Comparison of ENCODE assay signal across 13 mouse cellular contexts in genomic region chr11:120707969-120708368, GRCm38 (mm10). TPM values are rescaled to one million over a fixed set of nuclear protein-coding genes. Genes with fewer than 3 reads are reported as not detected.
DNase-seq lines count a peak whose midpoint lies in the region; ATAC-seq lines count a peak whose summit lies in the region.
"Had no signal": no experiment of that assay in that cellular context is flagged by ENCODE, and none has a peak within 500 bp of the region (broad histone marks: within the 10 kb centered on the region; RNA-seq: fewer than 3 reads in every experiment).

No protein-coding gene starts in this region.

- peaks cover 37% of the 10 kb centered on the region for H3K36me3 ChIP-seq in heart, embryonic 10.5 days
- peaks cover 12% of the 10 kb centered on the region; the same call in 1 of the 2 replicates for H3K36me3 ChIP-seq in liver, embryonic 11.5 days (ENCODE audit: control insufficient read depth, insufficient read depth, low read length)
- H3K36me3 ChIP-seq in embryonic facial prominence, embryonic 11.5 days (replicated peaks; ENCODE audit: control insufficient read depth, insufficient read depth, low read depth, low read length) = no peaks in the 10 kb centered on the region; the same call in 1 of the 2 replicates
- peaks cover 36% of the 10 kb centered on the region for H3K36me3 ChIP-seq in midbrain, embryonic 13.5 days

- no peaks in the 10 kb centered on the region for H3K9me3 ChIP-seq in heart, embryonic 10.5 days
- H3K9me3 ChIP-seq in liver, embryonic 11.5 days (ENCODE audit: control insufficient read depth, low read length) = no peaks in the 10 kb centered on the region
- H3K9me3 ChIP-seq in embryonic facial prominence, embryonic 11.5 days (replicated peaks; ENCODE audit: control insufficient read depth, low read length) = no peaks in the 10 kb centered on the region
- H3K9me3 ChIP-seq in midbrain, embryonic 13.5 days = no peaks in the 10 kb centered on the region
- H3K9me3 ChIP-seq: liver, embryonic 13.5 days had no signal

- no peak overlapping the region for H3K4me2 ChIP-seq in liver, embryonic 11.5 days
- H3K4me2 ChIP-seq in embryonic facial prominence, embryonic 11.5 days (ENCODE audit: low read depth, low read length) = no peak overlapping the region
- H3K4me2 ChIP-seq in midbrain, embryonic 13.5 days (replicated peaks) = no peak overlapping the region
- H3K4me2 ChIP-seq: liver, embryonic 13.5 days had no signal

- no peak overlapping the region for H3K4me3 ChIP-seq in heart, embryonic 10.5 days
- H3K4me3 ChIP-seq in liver, embryonic 11.5 days (ENCODE audit: low read depth, low read length) = no peak overlapping the region
- H3K4me3 ChIP-seq in embryonic facial prominence, embryonic 11.5 days (ENCODE audit: low read depth, low read length) = no peak overlapping the region
- no peak overlapping the region for H3K4me3 ChIP-seq in midbrain, embryonic 13.5 days (replicated peaks)
- H3K4me3 ChIP-seq: liver, embryonic 13.5 days had no signal

- 31% methylated on average over 5 of the region's 5 CpGs for WGBS in heart, embryonic 10.5 days
- 66% methylated on average over 5 of the region's 5 CpGs for WGBS in liver, embryonic 11.5 days
- WGBS in embryonic facial prominence, embryonic 11.5 days = 35% methylated on average over 5 of the region's 5 CpGs
- 35% methylated on average over 5 of the region's 5 CpGs for WGBS in midbrain, embryonic 13.5 days

- no peak for DNase-seq in heart, embryonic 10.5 days (ENCODE audit: low spot score)
- DNase-seq in heart, postnatal 10 days = no peak
- DNase-seq in liver, embryonic 11.5 days (ENCODE audit: low spot score) = no peak
- no peak for DNase-seq in liver
- peak; percentile 20 for DNase-seq in embryonic facial prominence, embryonic 11.5 days (ENCODE audit: low spot score)
- DNase-seq in right cerebral cortex, postnatal 25 days = no peak
- DNase-seq in retina, postnatal 1 day = no peak
- DNase-seq: adrenal gland, adult 2 months; kidney, adult 8-10 months; liver, embryonic 13.5 days; lung, postnatal 36 days had no signal

- H3K9ac ChIP-seq in liver, embryonic 11.5 days (ENCODE audit: low read depth, low read length) = no peak overlapping the region
- 0 out of 2 replicates have a peak overlapping the region, but pooled peaks have one; percentile 8 for H3K9ac ChIP-seq in embryonic facial prominence, embryonic 11.5 days (replicated peaks; ENCODE audit: low read length)
- no peak overlapping the region for H3K9ac ChIP-seq in midbrain, embryonic 13.5 days (replicated peaks)
- H3K9ac ChIP-seq: liver, embryonic 13.5 days had no signal

- no peak for ATAC-seq in liver, embryonic 11.5 days (replicated peaks; ENCODE audit: low FRiP score)
- ATAC-seq in embryonic facial prominence, embryonic 11.5 days (replicated peaks; ENCODE audit: insufficient number of reproducible peaks, low FRiP score, low TSS enrichment, low read depth) = no peak
- no peak for ATAC-seq in midbrain, embryonic 13.5 days

- peaks cover 72% of the 10 kb centered on the region for H3K4me1 ChIP-seq in heart, embryonic 10.5 days
- H3K4me1 ChIP-seq in liver, embryonic 11.5 days (replicated peaks; ENCODE audit: control insufficient read depth, insufficient read depth, low read length) = peaks cover 39% of the 10 kb centered on the region
- H3K4me1 ChIP-seq in embryonic facial prominence, embryonic 11.5 days (ENCODE audit: control insufficient read depth, insufficient read depth, low read length) = peaks cover 32% of the 10 kb centered on the region
- peaks cover 53% of the 10 kb centered on the region for H3K4me1 ChIP-seq in midbrain, embryonic 13.5 days (replicated peaks)

- H3K27ac ChIP-seq in heart, embryonic 10.5 days = peak overlapping the region; percentile 84
- H3K27ac ChIP-seq in liver, embryonic 11.5 days (ENCODE audit: low read depth, low read length) = 0 out of 2 replicates have a peak overlapping the region, but pooled peaks have one; percentile 4
- peak overlapping the region; percentile 66 for H3K27ac ChIP-seq in embryonic facial prominence, embryonic 11.5 days (replicated peaks; ENCODE audit: low read depth, low read length)
- peak overlapping the region; percentile 57; the same call in 1 of the 2 replicates for H3K27ac ChIP-seq in midbrain, embryonic 13.5 days
- H3K27ac ChIP-seq: liver, embryonic 13.5 days had no signal

- no peaks in the 10 kb centered on the region for H3K27me3 ChIP-seq in heart, embryonic 10.5 days (ENCODE audit: insufficient read depth, poor library complexity, severe bottlenecking)
- H3K27me3 ChIP-seq in liver, embryonic 11.5 days (replicated peaks; ENCODE audit: control insufficient read depth, insufficient read depth, low read length) = no peaks in the 10 kb centered on the region
- no peaks in the 10 kb centered on the region for H3K27me3 ChIP-seq in embryonic facial prominence, embryonic 11.5 days (ENCODE audit: control insufficient read depth, insufficient read depth, low read length)
- H3K27me3 ChIP-seq in midbrain, embryonic 13.5 days = no peaks in the 10 kb centered on the region
- H3K27me3 ChIP-seq: liver, embryonic 13.5 days had no signal

- intact Hi-C loops in heart, postnatal 10 days (cut with DNase I) = no loop called here

RNA-seq across cellular contexts. Expression of gene Cenpx, which starts 5.6 kb away (rescaled TPM):
- polyA plus RNA-seq in heart, embryonic 10.5 days (2016; fragmentation: Nextera tagmentation; extraction: Ambion mirVana) = 124 and 136 TPM in 2 replicates
- 10 to 100 TPM; 38.1 to 40.6 TPM for total RNA-seq in heart, postnatal 10 days (2021)
- polyA plus RNA-seq in liver, embryonic 11.5 days (2014; fragmentation: Nextera tagmentation; extraction: Ambion mirVana) = 178 and 192 TPM in 2 replicates
- polyA plus RNA-seq in embryonic facial prominence, embryonic 11.5 days (2014; fragmentation: Nextera tagmentation; extraction: Ambion mirVana) = 118 and 124 TPM in 2 replicates
- 99.9 and 112 TPM in 2 replicates for polyA plus RNA-seq in midbrain, embryonic 13.5 days (2015; fragmentation: Nextera tagmentation; extraction: Ambion mirVana)

RNA-seq across cellular contexts. Expression of gene Lrrc45, which starts 5.8 kb away (rescaled TPM):
- polyA plus RNA-seq in heart, embryonic 10.5 days (2016; fragmentation: Nextera tagmentation; extraction: Ambion mirVana) = 31.7 and 43.6 TPM in 2 replicates
- 10 to 100 TPM in 1 of 2 experiments, 1 to 10 TPM in 1; 9.7 to 10.1 TPM for total RNA-seq in heart, postnatal 10 days (2021)
- 34.2 and 38.3 TPM in 2 replicates for polyA plus RNA-seq in liver, embryonic 11.5 days (2014; fragmentation: Nextera tagmentation; extraction: Ambion mirVana)
- polyA plus RNA-seq in embryonic facial prominence, embryonic 11.5 days (2014; fragmentation: Nextera tagmentation; extraction: Ambion mirVana) = 35.0 and 35.9 TPM in 2 replicates
- polyA plus RNA-seq in midbrain, embryonic 13.5 days (2015; fragmentation: Nextera tagmentation; extraction: Ambion mirVana) = 60.6 and 71.8 TPM in 2 replicates

RNA-seq across cellular contexts. Expression of gene Rac3, which starts 13.3 kb away (rescaled TPM):
- polyA plus RNA-seq in heart, embryonic 10.5 days (2016; fragmentation: Nextera tagmentation; extraction: Ambion mirVana) = 6.9 and 13.8 TPM in 2 replicates
- 1 to 10 TPM; 1.4 to 1.7 TPM for total RNA-seq in heart, postnatal 10 days (2021)
- 1.2 and 1.8 TPM in 2 replicates for polyA plus RNA-seq in liver, embryonic 11.5 days (2014; fragmentation: Nextera tagmentation; extraction: Ambion mirVana)
- polyA plus RNA-seq in embryonic facial prominence, embryonic 11.5 days (2014; fragmentation: Nextera tagmentation; extraction: Ambion mirVana) = 9.7 and 10.9 TPM in 2 replicates
- 206 and 218 TPM in 2 replicates for polyA plus RNA-seq in midbrain, embryonic 13.5 days (2015; fragmentation: Nextera tagmentation; extraction: Ambion mirVana)
- total RNA-seq: hematopoietic stem cell, adult 5-6 weeks had no signal

RNA-seq across cellular contexts. Expression of gene Dcxr, which starts 19.1 kb away (rescaled TPM):
- 8.8 and 10.6 TPM in 2 replicates for polyA plus RNA-seq in heart, embryonic 10.5 days (2016; fragmentation: Nextera tagmentation; extraction: Ambion mirVana)
- total RNA-seq in heart, postnatal 10 days (2021) = 1 to 10 TPM; 3.2 to 4.1 TPM
- polyA plus RNA-seq in liver, embryonic 11.5 days (2014; fragmentation: Nextera tagmentation; extraction: Ambion mirVana) = 12.9 and 13.2 TPM in 2 replicates
- polyA plus RNA-seq in embryonic facial prominence, embryonic 11.5 days (2014; fragmentation: Nextera tagmentation; extraction: Ambion mirVana) = 10.7 and 11.7 TPM in 2 replicates
- 6.5 and 7.3 TPM in 2 replicates for polyA plus RNA-seq in midbrain, embryonic 13.5 days (2015; fragmentation: Nextera tagmentation; extraction: Ambion mirVana)

RNA-seq across cellular contexts. Expression of gene Cbr2, which starts 23.9 kb away (rescaled TPM):
- 1.1 and 1.3 TPM in 2 replicates for polyA plus RNA-seq in heart, embryonic 10.5 days (2016; fragmentation: Nextera tagmentation; extraction: Ambion mirVana)
- 10 to 100 TPM in 1 of 2 experiments, 1 to 10 TPM in 1; 8.3 to 14.4 TPM for total RNA-seq in heart, postnatal 10 days (2021)
- polyA plus RNA-seq in liver, embryonic 11.5 days (2014; fragmentation: Nextera tagmentation; extraction: Ambion mirVana) = 0.22 and 0.32 TPM in 2 replicates
- 3.3 and 3.7 TPM in 2 replicates for polyA plus RNA-seq in embryonic facial prominence, embryonic 11.5 days (2014; fragmentation: Nextera tagmentation; extraction: Ambion mirVana)
- polyA plus RNA-seq in midbrain, embryonic 13.5 days (2015; fragmentation: Nextera tagmentation; extraction: Ambion mirVana) = 0.32 and 0.38 TPM in 2 replicates
- total RNA-seq: hematopoietic stem cell, adult 5-6 weeks had no signal

Comparison
In these comparisons a context has a peak if more than half of its experiments do, and no peak if none do; other contexts are left out.
1. H3K27ac ChIP-seq: peak in every context shown above with its lines; median percentile 84 in heart, embryonic 10.5 days; 66 in embryonic facial prominence, embryonic 11.5 days; 57 in midbrain, embryonic 13.5 days; 4 in liver, embryonic 11.5 days.
2. RNA of gene Rac3, which starts 13.3 kb away (polyA plus RNA-seq): 206 to 218 TPM in midbrain, embryonic 13.5 days; 6.9 to 13.8 TPM in heart, embryonic 10.5 days, 9.7 to 10.9 TPM in embryonic facial prominence, embryonic 11.5 days and 1.2 to 1.8 TPM in liver, embryonic 11.5 days; every median in the first group is over 10 times any median in the second.